In the genomic region with DNA sequence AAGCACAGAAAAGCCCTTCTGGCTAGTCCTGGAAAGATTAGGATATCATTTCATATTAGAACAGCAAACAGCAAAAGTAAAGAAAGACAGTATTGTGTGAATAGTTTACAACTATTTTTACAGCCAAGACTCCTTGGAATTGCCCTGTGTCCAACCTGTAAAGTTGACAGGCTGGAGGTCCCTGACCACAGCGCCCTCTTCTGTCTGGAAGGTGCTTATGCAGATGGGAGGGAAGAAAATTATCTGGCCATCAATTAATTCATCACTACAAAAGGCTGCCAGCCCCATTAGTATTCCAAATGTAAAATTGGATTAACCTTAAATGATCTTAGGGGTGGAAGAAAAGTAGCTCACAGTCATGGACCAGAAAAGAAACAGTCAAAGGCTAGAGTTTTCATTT, we compare ENCODE assay signal across 13 mouse cellular contexts.
DNase-seq lines count a peak whose midpoint lies in the region; ATAC-seq and TF ChIP-seq lines count a peak whose summit lies in the region.
"Had no signal": no experiment of that assay in that cellular context is flagged by ENCODE, and none has a peak within 500 bp of the region (broad histone marks: within the 10 kb centered on the region; RNA-seq: fewer than 3 reads in every experiment).

No protein-coding gene starts in this region.

- no peaks in the 10 kb centered on the region for H3K27me3 ChIP-seq in midbrain, postnatal 0 days (ENCODE audit: insufficient read depth, low read length)
- no peaks in the 10 kb centered on the region for H3K27me3 ChIP-seq in midbrain, embryonic 10.5 days (ENCODE audit: low read depth, poor library complexity, severe bottlenecking)
- no peaks in the 10 kb centered on the region for H3K27me3 ChIP-seq in neural tube, embryonic 15.5 days (replicated peaks)
- H3K27me3 ChIP-seq: lung, embryonic 15.5 days had no signal

- no peak overlapping the region for H3K27ac ChIP-seq in gastrocnemius, adult 2 months
- H3K27ac ChIP-seq in midbrain, postnatal 0 days (ENCODE audit: low read depth, low read length): no peak overlapping the region
- H3K27ac ChIP-seq in midbrain, embryonic 10.5 days (replicated peaks): no peak overlapping the region
- H3K27ac ChIP-seq in cortical plate, adult 2 months (ENCODE audit: insufficient read depth, low read length): no peak overlapping the region
- H3K27ac ChIP-seq in neural tube, embryonic 15.5 days (replicated peaks): no peak overlapping the region
- H3K27ac ChIP-seq: lung, embryonic 15.5 days had no signal

- no peaks in the 10 kb centered on the region for H3K9me3 ChIP-seq in midbrain, postnatal 0 days (ENCODE audit: low read length)
- no peaks in the 10 kb centered on the region for H3K9me3 ChIP-seq in midbrain, embryonic 10.5 days (replicated peaks)
- no peaks in the 10 kb centered on the region for H3K9me3 ChIP-seq in neural tube, embryonic 15.5 days (replicated peaks)
- H3K9me3 ChIP-seq: lung, embryonic 15.5 days had no signal

- no peak overlapping the region for H3K4me3 ChIP-seq in gastrocnemius, adult 2 months
- no peak overlapping the region for H3K4me3 ChIP-seq in midbrain, postnatal 0 days (ENCODE audit: low read depth, low read length)
- H3K4me3 ChIP-seq in midbrain, embryonic 10.5 days: no peak overlapping the region
- no peak overlapping the region for H3K4me3 ChIP-seq in cortical plate, adult 2 months (ENCODE audit: insufficient read depth, low read length)
- no peak overlapping the region for H3K4me3 ChIP-seq in neural tube, embryonic 15.5 days (replicated peaks)
- H3K4me3 ChIP-seq: lung, embryonic 15.5 days; myocyte had no signal

- H3K4me1 ChIP-seq in midbrain, postnatal 0 days (ENCODE audit: insufficient read depth, low read length): no peaks in the 10 kb centered on the region
- no peaks in the 10 kb centered on the region for H3K4me1 ChIP-seq in midbrain, embryonic 10.5 days
- peaks cover 2% of the 10 kb centered on the region for H3K4me1 ChIP-seq in cortical plate, adult 2 months (ENCODE audit: control insufficient read depth, insufficient read depth, low read length)
- H3K4me1 ChIP-seq in neural tube, embryonic 15.5 days: 0 out of 2 replicates have a peak, but pooled peaks cover 6% of the 10 kb centered on the region
- H3K4me1 ChIP-seq: lung, embryonic 15.5 days had no signal

- peak; percentile 14; the same call in 1 of the 2 replicates for TF ChIP-seq CTCF in gastrocnemius, adult 2 months (IDR thresholded peaks at IDR 0.05)
- peak; percentile 59 for TF ChIP-seq CTCF in midbrain, postnatal 0 days (IDR thresholded peaks at IDR 0.05)
- TF ChIP-seq CTCF in cortical plate, adult 2 months (IDR thresholded peaks at IDR 0.05; ENCODE audit: extremely low read depth, insufficient read depth, low read length): peak; percentile 39

- H3K9ac ChIP-seq in midbrain, postnatal 0 days (replicated peaks; ENCODE audit: low read length, poor library complexity, severe bottlenecking): no peak overlapping the region
- no peak overlapping the region for H3K9ac ChIP-seq in neural tube, embryonic 15.5 days (replicated peaks)
- H3K9ac ChIP-seq: lung, embryonic 15.5 days had no signal

- no peak for TF ChIP-seq POLR2A in cortical plate, adult 2 months (IDR thresholded peaks at IDR 0.05; ENCODE audit: extremely low read depth, insufficient read depth, low read length)

- H3K36me3 ChIP-seq in midbrain, postnatal 0 days (ENCODE audit: insufficient read depth, low read length): no peaks in the 10 kb centered on the region
- no peaks in the 10 kb centered on the region for H3K36me3 ChIP-seq in midbrain, embryonic 10.5 days
- H3K36me3 ChIP-seq in neural tube, embryonic 15.5 days: no peaks in the 10 kb centered on the region
- H3K36me3 ChIP-seq: lung, embryonic 15.5 days had no signal

- H3K4me2 ChIP-seq in midbrain, postnatal 0 days (ENCODE audit: low read depth, low read length, poor library complexity, severe bottlenecking): no peak overlapping the region
- no peak overlapping the region for H3K4me2 ChIP-seq in neural tube, embryonic 15.5 days
- H3K4me2 ChIP-seq: lung, embryonic 15.5 days had no signal

- no peak for DNase-seq in gastrocnemius, adult 2 months
- DNase-seq in gastrocnemius, postnatal 14 days: no peak
- no peak for DNase-seq in midbrain, postnatal 0 days (ENCODE audit: low spot score)
- DNase-seq in midbrain, embryonic 10.5 days (ENCODE audit: low spot score): no peak
- peak; percentile 39 for DNase-seq in retina, postnatal 1 day
- no peak for DNase-seq in left cerebral cortex, postnatal 36 days (ENCODE audit: low spot score in 2 of 2)
- DNase-seq: gastrocnemius, postnatal 10 days; kidney, adult 11 months; right cerebral cortex, adult 18-20 months had no signal

- intact Hi-C loops in gastrocnemius, adult 2 months (cut with DNase I): no loop called here
- intact Hi-C loops in gastrocnemius, postnatal 14 days (cut with DNase I; ENCODE audit: low total_unique reads): no loop called here
- intact Hi-C loops in left cerebral cortex, postnatal 36 days (cut with DNase I): no loop called here

- 4% methylated on average over 1 of the region's 1 CpGs for WGBS in midbrain, postnatal 0 days
- WGBS in midbrain, embryonic 10.5 days: 3% methylated on average over 1 of the region's 1 CpGs
- WGBS in neural tube, embryonic 15.5 days: 0% methylated on average over 1 of the region's 1 CpGs

- no peak for ATAC-seq in midbrain, postnatal 0 days (ENCODE audit: low FRiP score)
- no peak for ATAC-seq in neural tube, embryonic 15.5 days (ENCODE audit: low FRiP score)
